Mouse (Mus musculus) kidney, postnatal 10 days (tissue): ENCODE data around the gene Pop5.
A peak's percentile ranks its signal among the peaks of the same experiment; 100 is the strongest.

Source experiments
- DNase-seq: peaks from one replicate; pipeline ENCODE4 v3.0.0; 2021; ENCODE audit warnings: mixed read lengths

The Pop5 gene

DNA sequence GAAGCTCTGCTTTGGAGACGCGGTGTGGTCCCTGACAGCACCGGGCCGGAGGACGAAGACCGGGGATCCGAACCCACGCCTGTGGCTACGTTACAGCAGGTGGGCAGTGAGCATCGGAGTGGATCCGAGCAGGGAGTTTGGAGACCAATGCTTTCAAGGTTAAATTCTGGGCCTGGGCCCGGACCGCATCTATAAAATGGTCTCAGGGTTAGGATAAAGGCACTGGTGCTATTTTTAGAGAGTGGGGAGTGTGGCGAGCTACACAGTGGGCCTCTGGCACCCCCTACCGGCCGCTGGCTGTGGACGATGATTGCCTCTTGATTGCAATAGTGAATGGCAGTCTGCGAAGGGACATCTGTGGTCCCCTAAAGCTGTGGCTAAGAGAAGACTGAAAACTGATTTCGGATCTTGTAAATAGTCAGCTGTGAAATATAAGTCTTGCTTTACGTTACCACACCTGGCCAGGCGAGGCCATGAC is at the start of gene Pop5:
Pop5 (plus strand) TSS at position 51 of the 478 bp plus-strand sequence.
- DNase-seq = peak; percentile 96

DNA sequence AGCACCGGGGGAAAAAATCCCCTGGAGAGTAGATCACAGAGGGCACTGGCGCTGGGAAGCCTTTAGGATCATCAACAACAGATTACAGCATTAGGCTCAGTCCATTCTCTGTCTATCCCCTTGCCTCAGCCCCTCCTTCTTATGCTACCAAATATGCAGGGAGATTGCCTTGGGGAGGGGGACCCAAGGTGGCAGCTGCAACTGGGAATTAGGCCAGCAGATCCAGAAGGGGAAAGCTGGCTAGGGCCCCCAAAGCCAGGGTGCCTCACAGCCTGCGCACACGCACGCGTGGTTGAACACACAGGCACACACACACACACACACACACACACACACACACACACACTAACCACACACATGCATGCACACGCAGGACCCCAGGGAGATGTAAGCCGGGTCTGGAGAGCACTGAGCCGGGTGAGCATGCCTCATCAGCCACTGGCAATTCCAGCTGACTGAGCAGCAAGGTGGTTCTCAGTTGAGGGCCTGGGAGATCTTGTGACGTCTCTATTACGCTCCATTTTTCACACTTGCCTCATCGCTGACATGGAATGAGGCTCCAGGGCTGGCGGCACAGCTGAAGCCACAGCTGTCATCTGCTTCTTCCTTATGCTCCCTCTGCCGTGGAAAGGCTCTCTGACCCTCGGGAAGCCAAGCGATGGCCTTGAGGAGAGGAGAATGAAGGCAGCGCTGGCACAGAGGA is 49.1 kb upstream of the Pop5 start:
- DNase-seq = peak; percentile 36

DNA sequence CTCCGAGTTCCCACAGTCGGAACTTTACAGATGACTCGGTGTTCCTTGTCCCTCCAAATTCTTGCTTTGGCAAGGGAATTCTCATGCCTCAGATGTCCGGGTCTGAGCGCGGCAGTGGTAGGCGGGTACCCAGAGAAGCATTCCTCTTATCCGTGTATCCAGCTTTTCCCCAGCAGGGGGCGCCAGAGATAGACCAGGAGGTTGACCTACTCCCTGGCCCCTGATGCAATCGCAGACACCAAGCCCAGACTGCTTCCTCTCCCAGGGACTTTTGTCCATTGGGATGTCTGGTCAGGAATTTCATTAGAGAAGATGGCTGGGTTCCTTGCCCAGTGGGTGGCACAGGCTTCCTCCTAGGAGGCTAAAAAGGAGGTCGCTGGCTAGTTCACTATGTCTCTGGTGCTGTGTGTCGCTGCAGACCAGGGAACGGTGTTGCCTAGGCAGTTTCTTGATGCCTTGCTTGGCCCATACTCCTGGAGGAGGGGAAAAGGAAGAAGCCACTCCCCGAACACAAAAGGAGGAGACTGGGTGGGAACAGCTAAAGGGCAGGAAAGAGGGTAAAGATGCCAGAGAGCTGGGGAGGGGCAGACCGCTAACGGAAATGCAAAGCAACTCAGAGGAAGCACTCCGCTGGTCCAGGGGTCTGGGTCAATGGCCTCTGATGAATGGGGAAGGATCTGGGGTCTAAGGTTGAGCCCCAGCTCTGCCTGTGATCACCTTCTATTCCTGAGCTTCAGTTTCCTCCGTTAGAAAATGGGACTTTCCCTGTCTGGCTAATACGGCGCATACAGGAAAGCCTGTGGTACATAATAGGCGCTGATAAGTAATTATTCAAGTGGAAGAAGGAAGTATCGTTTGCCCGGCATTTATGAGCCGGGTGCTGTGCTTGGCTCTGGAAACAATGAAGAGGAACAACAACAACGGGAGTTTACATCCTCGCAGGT is 48.2 kb upstream of the Pop5 start:
- peak; percentile 97 for DNase-seq

DNA sequence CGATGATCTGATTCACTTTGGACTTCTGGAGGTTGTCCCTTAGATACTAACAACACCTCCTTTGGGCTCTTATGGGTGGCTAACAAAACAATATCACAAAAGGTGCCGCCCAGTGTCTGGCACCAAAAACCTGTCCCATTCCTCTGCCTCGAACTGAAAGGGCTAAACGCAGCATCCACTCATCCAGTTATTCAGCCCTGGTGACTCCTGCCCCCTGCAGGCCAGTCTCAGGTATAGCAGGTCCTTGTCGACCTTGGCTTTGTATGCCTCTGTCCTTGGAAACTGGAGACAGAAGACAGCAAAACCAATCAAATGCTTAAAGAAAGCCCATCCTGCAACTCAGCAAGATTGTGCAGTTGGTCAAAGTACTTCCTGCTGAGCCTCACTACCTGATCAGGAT is 46.8 kb upstream of the Pop5 start:
- DNase-seq = peak; percentile 60

DNA sequence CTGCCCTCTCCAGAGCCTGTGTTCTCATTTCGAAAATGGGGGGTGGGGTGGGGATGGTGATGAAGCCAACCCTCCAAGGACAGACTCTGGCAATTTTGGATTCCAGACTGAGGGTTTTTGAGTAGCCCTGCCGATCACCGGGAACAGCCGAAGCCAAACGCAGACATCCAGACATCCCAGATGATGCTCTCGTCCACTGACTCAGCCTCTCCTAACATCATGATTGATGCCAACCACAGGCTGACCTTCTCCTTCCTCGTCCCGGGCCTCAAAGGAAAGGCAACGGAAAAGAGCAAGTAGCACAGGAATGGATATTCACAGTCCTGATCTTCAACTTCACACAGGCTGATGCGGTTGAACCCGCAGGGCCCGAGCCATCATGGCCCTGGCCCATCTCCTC is 45.6 kb upstream of the Pop5 start:
- DNase-seq = no peak

DNA sequence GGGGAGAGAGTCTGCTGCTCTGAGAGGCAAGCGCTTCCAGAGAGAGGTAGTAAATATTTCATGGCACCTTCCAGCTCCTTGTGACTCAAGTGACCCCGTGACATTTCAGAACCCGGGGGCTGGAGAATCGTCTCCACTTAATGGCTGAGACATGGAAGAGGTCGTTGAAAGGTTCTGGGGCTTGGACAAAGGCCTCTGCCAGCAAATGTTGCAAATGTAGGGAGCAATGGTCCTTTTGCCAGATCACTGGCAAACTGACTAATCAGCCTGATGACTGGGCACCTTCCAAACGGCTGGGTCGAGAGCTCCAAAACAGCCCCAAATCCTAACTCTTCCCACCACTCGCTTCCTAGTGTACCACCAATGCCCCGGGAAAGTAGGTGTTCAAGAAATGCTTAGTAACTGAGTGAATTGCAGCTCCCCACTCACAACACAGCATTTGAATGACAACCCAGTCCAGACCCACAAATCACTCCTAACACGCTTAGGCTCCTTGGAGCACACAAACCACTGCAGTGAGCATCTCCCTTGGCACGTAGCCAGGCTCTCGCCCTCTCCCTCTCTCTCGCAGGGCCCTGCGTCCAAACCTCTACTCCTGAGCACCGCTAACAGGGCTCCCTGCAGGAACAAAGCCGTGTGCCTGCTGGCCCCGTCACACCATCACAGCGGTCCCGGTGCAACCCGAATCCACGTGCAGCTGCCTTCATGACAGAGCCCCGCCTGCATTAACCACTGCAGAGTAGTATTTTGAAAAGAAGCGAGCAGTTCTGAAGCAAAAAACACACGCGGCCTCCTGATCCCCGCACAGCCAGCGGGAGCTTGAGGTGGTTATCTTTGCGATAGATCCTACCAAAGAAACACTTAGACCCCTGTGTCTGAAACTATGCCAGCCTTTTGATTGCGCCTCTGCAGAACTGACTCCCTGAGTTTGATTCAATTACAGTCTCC is 43.5 kb upstream of the Pop5 start:
- peak; percentile 59 for DNase-seq

DNA sequence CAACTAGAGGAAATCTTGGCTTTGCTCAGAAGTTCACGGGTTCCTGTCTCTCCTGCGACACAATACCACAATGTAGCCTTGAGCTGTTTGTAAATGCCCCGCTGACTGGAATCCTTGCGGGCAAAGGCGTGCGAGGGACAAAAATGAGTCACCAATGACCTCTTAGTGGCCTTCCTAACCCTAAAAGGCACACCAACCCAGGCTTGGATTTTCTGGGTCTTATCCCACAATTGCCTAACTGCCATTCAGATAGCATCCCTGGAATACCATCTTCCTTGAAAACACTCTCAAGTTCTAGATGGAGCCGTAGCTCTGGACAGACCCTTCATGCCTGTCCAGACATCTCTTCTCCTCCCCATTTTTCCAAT is 42.8 kb upstream of the Pop5 start:
- DNase-seq = no peak

DNA sequence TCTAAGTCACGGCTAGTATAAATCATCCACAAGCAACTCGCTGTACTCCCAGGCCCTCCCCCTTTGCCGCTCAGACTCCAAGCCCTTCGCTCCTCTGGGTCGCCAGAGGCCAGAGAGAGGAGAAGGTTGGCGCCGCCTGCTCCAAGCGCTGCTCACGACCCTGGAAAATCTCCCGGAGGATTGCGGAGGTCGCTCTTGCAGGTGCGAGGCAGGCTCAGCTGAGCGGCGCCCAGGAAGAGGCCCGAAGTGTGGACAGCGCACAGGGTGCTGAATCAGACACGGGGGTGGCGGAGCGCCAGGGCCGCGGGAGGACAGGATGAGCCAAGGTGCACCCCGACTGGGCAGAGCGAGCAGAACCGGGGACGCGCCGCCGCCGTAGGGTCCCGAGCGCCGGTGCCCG is 42.4 kb upstream of the Pop5 start:
- peak; percentile 85 for DNase-seq

DNA sequence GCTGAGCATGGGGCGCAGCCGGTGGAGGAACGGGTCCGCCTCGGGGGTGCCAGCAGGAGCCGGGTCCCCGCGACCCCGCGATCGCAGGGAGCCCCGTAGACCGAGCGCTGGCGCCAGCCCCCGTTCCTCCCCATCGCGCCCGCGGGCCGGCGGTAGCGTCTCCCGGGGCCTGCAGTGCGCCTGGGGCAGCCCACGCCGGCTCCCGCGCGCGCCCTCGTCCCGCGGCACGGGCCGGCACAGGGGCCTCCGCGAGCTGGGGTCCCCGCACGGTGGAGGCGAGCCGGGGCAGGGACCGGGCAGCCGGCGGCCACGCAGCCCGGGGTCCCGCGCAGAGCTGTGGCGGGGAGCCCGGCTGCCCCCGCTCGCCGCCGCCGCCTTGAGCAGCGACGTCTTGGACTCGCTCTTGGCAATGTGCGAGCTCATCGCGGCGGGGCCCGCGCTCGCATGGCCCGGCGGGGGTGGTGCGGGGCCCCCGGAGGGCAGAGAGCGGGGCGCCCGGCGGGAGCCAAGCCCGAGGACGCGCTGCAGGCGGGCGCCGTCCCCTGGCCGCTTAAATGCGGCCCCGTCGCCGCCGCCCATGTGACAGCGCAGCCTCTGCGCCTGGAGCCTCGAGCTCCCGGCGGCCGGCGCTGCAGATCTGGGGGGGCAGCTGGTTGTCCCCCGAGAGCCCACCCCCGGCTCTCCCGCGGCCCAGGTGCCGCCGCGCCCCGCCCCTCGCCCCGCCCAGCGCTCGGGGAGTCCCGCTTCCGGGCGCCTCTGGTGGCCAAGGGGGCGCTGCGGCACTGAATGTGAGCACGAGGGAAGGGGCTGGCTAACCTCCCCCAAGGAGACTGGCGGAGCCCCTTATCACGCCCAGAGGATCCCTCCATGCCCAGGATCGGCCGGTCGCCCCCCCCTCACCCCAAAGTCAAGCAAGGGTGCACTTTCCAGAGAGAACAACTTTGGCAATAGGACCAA is 41.7 kb upstream of the Pop5 start, which contains the start of gene Cabp1:
Cabp1 (minus strand) TSS at position 713 of the 957 bp plus-strand sequence.
- peak; percentile 78 for DNase-seq

DNA sequence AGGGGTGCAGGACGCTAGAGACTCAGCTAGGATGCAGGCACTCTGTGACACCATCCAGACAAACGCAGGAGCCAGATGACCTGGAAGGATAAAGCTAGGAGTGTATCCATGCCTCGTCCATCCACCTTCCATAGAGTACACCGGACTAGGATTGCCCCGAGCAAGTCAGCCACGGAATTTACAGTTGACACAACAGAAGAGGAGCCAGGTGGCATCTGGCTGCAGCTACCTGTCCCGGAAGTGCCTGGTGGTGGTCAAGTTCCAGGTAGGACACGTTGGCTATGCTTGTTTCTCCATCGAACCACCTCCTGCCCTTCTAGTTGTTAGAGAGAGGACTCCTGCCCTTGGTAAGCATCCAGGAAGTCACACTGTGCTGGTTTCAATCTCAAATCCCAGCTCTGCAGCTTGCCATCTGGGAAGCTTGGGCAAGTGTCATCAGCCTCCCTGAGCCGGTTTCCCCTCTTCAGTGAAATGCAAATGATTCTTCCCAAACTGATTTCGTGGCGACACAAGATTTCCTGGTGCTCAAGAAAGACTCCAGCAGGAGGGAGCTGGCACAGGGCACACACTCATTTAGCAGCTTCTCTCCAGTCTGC is 40.9 kb upstream of the Pop5 start:
- no peak for DNase-seq

DNA sequence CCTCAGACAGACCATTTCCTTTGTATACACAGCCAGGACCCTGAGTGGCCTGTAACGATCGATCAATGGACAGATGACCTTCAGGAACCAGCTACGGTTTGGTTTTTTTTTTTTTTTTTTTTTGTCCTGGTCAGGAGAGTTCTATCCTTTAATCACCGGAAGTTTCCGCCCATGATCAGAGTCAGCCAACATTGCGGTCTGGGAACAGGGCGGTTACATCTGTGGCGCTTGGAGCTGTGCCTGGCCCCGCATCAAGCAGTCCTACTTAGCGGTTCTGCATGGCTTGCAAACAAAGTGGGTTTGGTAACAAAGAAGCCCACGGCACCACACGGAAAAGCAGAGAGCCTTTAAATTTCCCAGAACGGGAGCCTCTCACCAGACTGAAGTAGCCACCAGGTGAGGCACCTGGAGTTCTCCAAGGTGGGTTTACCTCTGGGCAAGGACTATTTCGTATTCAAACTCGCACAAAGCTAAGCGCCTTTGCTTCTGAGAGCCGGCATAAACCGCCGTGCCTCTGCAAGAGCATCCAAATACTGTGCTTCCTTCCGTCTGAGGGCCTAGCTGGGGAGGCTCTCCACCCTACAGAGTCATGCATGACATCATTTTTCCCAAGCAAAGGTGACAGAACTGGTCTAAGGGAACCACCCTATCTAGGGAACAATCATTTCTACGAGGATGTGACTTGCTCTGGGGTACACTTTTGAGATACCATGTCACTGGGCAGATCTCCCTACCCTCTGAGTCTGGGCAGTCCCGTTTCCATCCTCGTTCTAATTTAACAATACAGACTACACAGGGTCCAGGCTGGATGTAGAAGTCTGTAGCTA is 31.7 kb upstream of the Pop5 start:
- peak; percentile 55 for DNase-seq

DNA sequence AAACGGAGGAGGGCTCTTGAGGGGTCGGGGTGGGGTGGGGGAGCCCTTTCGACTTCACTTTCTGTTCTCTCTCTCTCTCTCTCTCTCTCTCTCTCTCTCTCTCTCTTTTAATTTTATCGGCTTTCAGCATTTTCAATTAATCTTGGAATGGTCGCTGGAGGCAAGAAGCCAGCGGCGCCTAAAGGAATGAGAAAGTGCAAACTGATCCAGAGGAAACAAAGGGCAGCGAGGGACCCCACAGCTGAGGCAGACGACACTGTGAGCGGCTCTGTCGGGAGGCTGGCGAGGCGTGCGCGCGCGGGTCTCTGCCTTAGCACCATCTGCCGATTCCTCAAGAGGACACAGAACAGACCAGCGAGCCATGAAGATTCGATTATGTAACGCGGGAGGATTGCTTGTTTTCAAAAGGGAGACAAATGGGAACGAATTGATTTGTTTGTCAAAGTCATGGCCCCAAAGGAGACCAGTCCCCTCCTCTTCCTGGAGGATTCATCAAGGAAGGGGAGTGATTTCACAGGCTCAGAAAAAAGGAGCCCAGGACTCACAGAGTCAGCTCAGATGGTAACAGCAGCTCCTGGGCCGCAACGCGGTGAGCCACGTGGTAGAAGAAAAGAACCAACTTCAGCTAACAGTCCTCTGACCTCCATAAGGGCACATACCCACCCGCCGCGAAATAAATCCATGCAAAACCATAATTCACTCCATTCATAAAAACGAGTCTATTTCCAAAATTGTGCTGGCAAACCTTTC is 30.9 kb upstream of the Pop5 start:
- peak; percentile 59 for DNase-seq

DNA sequence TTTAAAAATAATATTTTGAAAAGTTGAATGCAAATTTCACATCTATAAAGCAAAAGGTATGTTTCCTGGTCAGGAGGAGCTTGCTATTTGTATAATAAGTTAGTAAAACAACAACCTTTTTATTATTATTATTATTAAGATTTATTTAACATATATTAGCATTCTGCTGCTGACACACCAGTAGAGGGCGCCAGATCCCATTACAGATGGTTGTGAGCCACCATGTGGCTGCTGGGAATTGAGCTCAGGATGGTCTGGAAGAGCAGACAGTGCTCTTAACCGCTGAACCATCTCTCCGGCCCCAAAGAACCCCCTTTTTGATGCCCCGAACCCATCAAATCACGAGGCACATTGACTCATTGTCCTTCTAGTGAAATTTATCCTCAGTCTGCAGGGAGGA is 28.4 kb upstream of the Pop5 start:
- no peak for DNase-seq

DNA sequence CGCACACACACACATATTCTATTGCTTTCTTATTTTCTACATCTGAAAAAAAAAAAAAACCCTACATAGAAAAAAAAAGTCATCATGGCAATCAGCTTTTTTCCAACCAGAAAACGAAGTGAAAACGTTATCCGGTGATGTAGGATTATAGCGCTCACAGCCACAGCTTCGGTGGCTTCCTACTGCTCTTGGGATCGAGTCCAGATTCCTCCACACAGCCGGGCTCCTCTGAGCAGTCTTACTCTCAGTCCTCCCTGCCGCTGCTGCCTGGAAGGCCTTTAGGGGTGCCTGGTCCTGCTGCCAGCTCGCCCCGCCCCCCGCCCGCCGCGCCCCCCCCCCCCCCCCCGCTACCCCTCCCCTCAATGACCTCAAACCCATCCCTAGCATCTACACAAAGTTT is 27.7 kb upstream of the Pop5 start:
- DNase-seq = no peak

DNA sequence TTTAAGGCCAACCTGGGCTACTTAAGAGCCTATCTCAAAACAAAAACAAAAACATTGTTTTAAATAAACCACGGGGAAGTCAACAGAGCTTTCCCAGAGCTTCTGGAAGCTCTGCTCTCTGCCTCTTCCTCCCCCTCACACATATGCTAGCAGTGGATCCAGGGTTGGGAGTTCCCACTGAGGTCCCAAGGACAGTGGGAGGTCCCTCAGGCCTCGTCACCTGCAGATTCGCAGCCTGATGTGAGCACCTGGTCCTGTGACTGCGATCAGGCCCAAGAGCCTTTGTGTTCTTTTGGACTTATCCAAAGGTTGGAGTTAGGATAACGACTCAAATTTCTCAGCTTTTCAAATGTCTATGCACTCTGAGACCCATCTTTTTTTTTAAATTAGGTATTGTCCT is 27.0 kb upstream of the Pop5 start:
- DNase-seq = no peak

DNA sequence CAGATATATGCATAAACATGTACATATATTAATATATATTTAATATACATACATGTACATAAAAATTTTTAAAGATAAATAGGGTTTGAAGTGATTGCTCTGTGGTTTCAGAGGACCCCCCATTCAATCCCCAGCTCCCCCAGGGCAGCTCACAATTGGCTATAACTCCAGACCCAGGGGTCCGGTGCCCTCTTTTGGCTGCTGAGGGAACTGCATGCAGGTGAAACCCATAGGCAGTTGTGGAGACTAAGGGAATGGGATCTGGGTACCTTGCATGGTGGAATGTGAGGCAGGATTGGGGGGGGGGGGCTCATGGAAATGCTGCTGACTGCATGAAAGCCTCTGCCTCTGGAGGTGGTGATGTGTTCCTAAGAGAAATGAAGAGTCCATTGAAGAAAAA is 25.3 kb upstream of the Pop5 start:
- DNase-seq = peak; percentile 44

DNA sequence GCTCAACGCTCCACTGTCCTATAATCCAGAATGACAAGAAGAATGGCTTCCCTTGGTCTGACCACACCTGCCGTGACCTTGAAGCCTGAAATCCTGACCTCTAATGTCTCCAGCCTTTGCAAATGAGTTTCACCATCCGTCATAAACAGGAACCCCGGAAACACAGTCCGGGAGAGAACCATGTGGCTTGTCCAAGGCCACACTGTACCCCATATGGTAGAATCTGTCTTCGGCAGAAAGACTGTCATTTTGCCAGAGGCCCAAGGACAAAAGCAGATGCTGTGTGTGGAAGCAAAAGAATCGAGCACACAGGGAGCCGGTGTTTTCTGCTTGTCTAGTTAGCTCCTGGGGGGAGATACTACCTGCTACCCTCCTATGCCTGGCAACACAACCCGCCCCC is 23.2 kb upstream of the Pop5 start:
- no peak for DNase-seq

DNA sequence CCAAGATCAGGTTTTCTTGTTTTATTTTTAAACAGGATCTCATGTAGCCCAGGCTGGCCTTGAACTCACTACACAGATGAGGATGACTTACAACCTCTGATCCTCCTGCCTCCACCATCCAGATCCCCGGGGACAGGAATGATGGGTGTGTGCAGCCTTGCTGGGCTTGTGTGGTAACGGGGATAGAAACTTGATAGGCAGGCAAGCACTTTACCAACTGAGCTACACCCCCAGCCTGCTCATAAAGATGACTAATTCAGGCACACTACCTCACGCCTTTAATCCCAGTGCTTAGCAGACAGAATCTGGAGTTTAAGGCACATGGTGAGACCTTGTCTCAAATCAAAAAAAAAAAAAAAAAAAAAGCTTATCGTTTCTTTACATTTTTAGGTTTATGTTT is 22.8 kb upstream of the Pop5 start:
- no peak for DNase-seq

DNA sequence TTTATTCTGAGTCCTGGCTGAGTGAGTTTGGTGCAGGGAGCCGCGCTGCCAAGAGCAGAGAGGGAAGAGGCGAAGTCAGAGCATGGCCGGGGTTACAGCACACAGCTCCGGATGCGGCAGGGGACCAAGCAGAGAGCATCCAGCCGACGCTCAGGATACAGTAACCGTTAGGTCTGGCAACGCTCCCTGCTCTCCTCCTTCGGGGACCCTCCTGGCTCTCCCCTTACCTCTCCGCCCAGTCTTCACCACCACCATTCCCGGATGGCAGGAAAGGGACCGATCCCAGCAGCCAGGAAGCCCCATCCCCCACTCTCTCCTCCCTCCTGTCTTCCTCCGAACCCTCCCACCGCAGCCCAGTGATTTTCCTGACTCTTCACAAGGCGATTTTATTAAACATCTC is 20.8 kb upstream of the Pop5 start:
- DNase-seq = peak; percentile 57
